Mouse (Mus musculus) layer of hippocampus, postnatal 36 days (tissue): ENCODE data around the gene Mrtfa. TPM values are rescaled to one million over a fixed set of nuclear protein-coding genes. Genes with fewer than 3 reads are reported as not detected.

Experiments used
- DNase-seq, 2 experiments: peaks; one replicate each; pipeline ENCODE4 v3.0.0; 2022
- total RNA-seq, 2 experiments: library from RNA; stranded (reverse); gene quantifications; 2 replicates each; pipeline ENCODE4 v1.2.3; 2021

The Mrtfa gene
- total RNA-seq, 2 experiments from 2014 or later = 96.1 to 121 TPM

DNA sequence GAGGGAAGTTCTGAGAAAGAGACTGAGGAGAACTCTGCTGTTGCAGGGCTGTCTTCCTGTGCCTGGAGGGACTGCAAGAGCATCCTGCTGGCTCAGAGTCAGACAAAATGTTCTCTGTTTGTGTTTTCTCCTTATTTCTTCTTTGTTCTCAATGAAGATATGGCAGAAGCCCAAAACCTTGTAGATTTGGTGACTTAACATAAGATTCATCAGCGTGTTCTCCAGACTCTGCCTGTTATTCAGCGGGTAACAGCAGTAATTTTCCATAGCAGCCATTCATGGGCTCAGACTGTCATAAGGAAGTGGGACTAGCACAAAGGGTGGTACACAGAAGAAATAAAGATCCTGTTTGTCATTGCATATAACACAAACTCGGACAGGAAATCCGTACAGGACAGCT lies 210.9 kb downstream of the Mrtfa start:
- no peak for DNase-seq

DNA sequence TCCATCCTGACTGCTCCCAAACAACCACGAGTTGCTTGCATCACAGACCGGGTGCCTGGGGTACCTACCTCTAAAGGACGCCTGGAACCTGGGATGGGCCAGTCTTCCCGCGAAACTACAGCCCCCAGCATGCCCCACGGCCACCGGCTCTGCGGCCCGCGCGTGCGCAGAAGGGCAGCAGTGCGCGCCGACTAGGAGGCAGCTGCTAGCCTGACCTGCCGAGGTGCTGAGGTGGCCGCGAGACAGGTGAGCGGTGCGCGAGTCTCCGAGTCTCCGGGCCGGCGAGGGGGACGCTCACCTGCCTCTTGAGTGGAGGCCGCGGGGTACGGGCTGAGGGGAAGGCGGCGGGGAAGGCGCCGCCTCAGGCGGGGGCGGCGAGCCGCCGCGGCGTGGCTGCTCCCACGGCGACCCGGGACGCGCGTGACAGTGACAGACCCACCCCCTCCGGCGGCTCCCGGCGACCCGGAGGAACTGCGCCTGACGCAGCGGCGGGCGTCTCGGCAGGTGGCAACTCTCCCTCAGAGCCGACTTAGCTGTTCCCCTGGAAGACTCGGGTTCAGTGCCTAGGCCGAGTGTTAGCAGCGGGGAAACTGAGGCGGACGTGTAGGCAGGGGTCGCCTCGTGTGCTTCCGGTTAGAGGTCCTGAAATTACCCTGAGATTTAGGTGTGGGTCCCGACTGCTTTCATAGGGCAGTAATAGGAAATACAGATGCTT lies 212.8 kb downstream of the Mrtfa start, which contains the start of gene Sgsm3:
Sgsm3 (plus strand) TSS at position 146 of the 715 bp plus-strand sequence.
- peak; percentile 84 to 86 for DNase-seq

DNA sequence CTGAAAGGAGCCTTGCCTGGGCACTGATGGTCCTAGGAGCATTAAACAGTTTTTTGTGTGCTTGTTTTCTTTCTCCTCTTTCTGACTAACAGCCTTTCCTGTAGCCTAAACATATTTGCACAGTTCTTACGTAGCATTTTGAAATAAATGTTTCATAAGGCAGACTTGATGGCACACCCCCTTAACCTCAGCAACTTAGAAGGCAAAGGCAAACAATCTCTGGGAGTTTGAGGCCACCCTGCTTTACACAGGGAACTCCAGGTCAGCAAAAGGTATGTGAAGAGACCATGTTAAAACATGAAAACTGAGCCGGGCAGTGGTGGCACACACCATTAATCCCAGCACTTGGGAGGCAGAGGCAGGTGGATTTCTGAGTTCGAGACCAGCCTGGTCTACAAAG lies 214.9 kb downstream of the Mrtfa start:
- no peak for DNase-seq

DNA sequence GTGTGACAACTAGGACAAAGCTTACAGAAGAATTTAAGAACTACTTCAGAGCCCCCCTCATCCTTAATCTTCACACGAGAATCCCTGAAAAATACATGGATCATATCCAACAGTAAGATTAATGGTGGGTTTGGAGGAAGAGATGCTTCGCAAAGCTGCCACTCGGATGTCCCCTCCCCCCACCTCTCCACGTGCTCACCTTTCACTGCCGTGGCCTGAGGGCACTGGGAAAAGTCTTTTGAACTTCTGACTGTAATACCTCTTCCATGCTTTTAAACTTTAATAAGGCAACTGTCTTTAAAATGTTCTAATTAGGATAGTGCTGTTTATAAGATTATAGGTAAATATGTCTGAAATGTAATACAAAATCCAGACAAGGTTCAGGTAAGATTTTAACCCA lies 216.2 kb downstream of the Mrtfa start:
- DNase-seq = no peak

DNA sequence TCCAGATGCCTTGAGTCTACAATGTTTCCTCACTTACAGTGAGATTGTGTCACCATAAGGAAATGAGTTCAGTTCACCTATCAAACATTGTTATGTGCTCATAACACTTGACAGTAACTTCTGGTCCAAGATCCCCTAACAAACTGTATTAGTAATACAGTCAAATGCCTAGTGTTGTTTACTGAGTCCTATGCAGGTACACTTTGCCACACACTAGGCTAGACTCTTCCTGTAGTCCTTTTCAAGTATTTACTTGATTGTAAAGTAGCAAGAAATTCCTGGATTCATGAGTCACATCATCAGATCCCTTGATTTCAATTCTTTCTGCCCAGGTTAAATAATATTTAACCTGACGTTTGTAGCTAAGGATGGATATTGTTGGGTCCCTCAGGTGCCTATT lies 221.2 kb downstream of the Mrtfa start:
- no peak for DNase-seq

Other genes with a start within 250 kb of the Mrtfa start
- 10 to 100 TPM; 24.9 to 31.5 TPM for gene Adsl, start 242.3 kb downstream of the Mrtfa start, total RNA-seq
- gene Sgsm3, start 213.0 kb downstream of the Mrtfa start, total RNA-seq = 10 to 100 TPM; 72.0 to 84.3 TPM
- 10 to 100 TPM; 22.7 to 25.0 TPM for gene Mchr1, start 44.7 kb upstream of the Mrtfa start, total RNA-seq
- 10 to 100 TPM; 39.8 to 44.0 TPM for gene Slc25a17, start 170.1 kb upstream of the Mrtfa start, total RNA-seq
- 100 to 1,000 TPM; 177 to 181 TPM for gene St13, start 209.3 kb upstream of the Mrtfa start, total RNA-seq
- 10 to 100 TPM; 17.3 to 18.0 TPM for gene Xpnpep3, start 209.4 kb upstream of the Mrtfa start, total RNA-seq
- not detected for gene Dnajb7, start 217.5 kb upstream of the Mrtfa start, total RNA-seq